Mouse (Mus musculus) left cerebral cortex, adult 11 months (tissue): ENCODE results near the gene Fam83d.

Source experiments
- DNase-seq: peaks from one replicate; pipeline ENCODE4 v3.0.0; 2022; ENCODE audit warnings: low spot score

Gene Fam83d

GRCm38 (mm10) chr2:158815686-158816085 lies 47.8 kb downstream of the Fam83d start:
- DNase-seq: no peak

- no peak for DNase-seq
These were observed 48.3 kb downstream of the Fam83d start for GRCm38 (mm10) chr2:158816239-158816638.

GRCm38 (mm10) chr2:158817708-158818107 lies 49.8 kb downstream of the Fam83d start:
- DNase-seq: no peak

GRCm38 (mm10) chr2:158828124-158828523 lies 60.2 kb downstream of the Fam83d start:
- DNase-seq: no peak

GRCm38 (mm10) chr2:158829746-158830145 lies 61.9 kb downstream of the Fam83d start:
- DNase-seq: no peak

- no peak for DNase-seq
These were observed 65.3 kb downstream of the Fam83d start for GRCm38 (mm10) chr2:158833221-158833620.

- no peak for DNase-seq
These were observed 65.8 kb downstream of the Fam83d start for GRCm38 (mm10) chr2:158833645-158834044.
